Mouse (Mus musculus): ENCODE results near the gene Sppl2b. TPM values are rescaled to one million over a fixed set of nuclear protein-coding genes. Genes with fewer than 3 reads are reported as not detected.

Sppl2b gene
- polyA plus RNA-seq, 1 experiment, result 72.2 TPM

GRCm38 (mm10) chr10:80896581-80897485 is 41.8 kb downstream of the Sppl2b start:
- DNase-seq (ENCODE audit: extremely low spot score in 1 of 2, low spot score in 1 of 2), result no peak

DNA sequence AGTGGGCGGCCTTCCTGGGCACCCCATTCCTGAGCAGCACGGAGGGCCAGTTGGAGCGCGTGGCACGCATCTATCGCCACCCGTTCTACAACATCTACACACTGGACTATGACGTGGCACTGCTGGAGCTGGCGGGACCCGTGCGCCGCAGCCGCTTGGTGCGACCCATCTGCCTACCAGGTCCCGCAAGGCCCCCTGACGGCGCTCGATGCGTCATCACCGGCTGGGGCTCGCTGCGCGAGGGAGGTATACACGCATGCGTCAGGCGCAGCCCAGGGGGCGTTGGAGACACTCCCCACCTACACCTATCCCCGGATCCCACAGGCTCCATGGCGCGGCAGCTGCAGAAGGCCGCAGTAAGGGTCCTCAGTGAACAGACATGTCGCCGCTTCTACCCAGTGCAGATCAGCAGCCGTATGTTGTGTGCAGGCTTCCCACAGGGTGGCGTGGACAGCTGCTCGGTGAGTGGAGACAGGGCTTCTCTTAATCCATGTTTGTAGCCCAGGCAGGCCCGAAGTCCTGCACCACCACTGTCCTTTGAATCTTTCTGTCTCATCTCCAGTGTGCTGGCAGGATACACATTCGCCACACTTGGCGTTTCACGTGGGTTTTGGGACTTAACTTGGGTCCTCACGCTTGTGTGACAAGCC is 42.9 kb downstream of the Sppl2b start:
- DNase-seq (ENCODE audit: extremely low spot score in 1 of 2, low spot score in 1 of 2), result peak in 1 of 2 experiments; percentile 77

DNA sequence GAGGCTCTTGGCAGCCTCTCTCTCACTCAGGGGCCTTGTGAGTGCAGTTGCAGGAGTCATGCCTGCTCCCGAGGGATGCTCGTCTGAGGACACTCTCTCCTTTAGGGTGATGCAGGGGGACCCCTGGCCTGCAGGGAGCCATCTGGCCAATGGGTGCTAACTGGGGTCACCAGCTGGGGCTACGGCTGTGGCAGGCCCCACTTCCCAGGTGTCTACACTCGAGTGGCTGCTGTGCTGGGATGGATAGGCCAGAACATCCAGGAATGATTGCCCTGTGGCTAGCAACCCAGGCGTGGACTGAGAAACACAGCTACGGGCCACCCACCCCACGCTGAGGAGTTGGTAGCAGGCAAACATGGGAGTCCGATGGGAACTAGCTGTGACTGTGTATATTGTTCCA is 44.0 kb downstream of the Sppl2b start:
- no peak for DNase-seq (ENCODE audit: extremely low spot score in 1 of 2, low spot score in 1 of 2)

- DNase-seq (ENCODE audit: extremely low spot score in 1 of 2, low spot score in 1 of 2), result no peak
Measured at GRCm38 (mm10) chr10:80899591-80900317, 44.7 kb downstream of the Sppl2b start.

- peak; percentile 99 to 100 for DNase-seq (ENCODE audit: extremely low spot score in 1 of 2, low spot score in 1 of 2)
Measured at GRCm38 (mm10) chr10:80900318-80901247, 45.5 kb downstream of the Sppl2b start, which contains the start of gene Timm13. Gene Timm13, minus strand, starts transcription at chr10:80900969.

- DNase-seq (ENCODE audit: extremely low spot score in 1 of 2, low spot score in 1 of 2), result no peak
Measured at GRCm38 (mm10) chr10:80901409-80902272, 46.6 kb downstream of the Sppl2b start.

GRCm38 (mm10) chr10:80902273-80902940 is 47.3 kb downstream of the Sppl2b start:
- no peak for DNase-seq (ENCODE audit: extremely low spot score in 1 of 2, low spot score in 1 of 2)

DNA sequence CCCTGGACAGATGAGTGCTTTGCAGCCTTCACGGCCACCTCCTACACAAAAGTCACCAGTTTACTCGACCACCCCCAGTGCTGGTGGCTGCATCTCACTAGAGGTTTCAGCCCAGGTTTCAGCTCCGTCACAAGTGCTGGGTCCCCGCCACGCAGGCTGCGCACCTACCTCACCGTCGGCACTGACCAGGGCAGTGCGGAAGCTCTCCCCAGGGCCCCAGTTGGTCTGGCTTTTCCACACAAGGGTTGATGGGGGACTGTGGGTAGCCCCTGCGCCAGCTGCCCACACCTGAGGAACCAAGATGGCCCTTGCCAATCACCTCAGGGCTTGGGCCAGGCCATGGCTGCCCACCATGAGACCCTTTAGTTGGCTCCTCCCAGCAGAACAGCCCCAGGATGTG is 48.2 kb downstream of the Sppl2b start:
- DNase-seq (ENCODE audit: extremely low spot score in 1 of 2, low spot score in 1 of 2), result no peak

- no peak for DNase-seq (ENCODE audit: extremely low spot score in 1 of 2, low spot score in 1 of 2)
Measured at GRCm38 (mm10) chr10:80904004-80904693, 49.1 kb downstream of the Sppl2b start.

DNA sequence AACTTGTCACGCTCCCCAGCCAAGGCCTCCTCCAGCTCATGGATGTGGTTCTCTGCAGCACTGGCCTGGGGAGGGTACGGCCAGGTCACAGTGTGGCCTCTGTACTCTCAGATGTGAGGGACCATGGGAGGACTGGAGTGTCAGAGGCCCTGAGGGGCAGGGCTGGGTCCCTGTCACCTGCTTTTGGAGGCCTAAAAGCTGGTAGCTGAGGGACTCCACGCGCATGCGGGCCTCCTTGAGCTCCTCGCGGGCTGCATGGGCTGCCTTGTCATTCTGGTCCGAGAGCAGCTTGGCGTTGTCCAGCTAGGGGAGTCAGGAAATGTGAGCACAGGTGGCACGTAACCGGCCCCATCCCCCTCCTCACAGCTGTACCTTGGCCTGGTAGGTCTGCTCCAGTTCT is 49.6 kb downstream of the Sppl2b start:
- DNase-seq (ENCODE audit: extremely low spot score in 1 of 2, low spot score in 1 of 2), result no peak

DNA sequence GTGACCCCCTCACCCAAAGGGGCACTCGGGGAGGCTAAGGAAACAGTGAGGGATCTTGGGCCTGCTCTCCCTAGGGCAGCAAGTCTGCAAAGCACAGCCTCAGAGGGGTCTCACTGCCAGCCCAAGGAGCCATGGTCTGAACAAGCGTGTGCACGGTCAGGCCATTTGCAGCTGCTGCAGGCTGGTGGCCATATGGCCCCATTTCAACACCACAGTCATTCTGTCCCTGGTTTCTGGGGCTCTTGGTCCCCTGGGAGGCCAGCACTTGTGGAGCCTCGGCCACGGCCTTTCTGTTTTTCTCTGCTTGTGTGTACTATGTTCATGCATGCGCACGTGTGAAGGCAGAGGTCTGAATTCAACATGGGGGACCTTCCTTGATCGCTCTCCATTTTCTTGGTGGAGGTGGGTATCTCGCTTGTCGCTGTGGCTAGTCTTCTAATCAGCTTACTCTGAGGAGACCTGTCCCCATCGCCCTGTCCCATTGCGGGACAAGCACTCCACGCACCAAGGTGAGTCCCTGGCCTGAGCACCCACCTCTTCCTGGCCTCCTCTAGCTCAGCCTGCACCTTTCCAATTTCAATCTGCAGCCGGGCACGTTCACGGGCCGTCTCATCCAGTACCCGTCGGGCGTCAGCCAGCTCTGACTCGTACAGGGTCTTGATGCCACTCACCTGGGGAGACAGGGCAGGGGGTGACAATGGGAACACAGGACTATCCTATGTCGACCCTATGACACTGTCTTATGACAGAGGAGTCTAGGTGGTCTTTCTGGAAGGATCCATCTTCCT is 54.5 kb downstream of the Sppl2b start:
- no peak for DNase-seq (ENCODE audit: extremely low spot score in 1 of 2, low spot score in 1 of 2)

DNA sequence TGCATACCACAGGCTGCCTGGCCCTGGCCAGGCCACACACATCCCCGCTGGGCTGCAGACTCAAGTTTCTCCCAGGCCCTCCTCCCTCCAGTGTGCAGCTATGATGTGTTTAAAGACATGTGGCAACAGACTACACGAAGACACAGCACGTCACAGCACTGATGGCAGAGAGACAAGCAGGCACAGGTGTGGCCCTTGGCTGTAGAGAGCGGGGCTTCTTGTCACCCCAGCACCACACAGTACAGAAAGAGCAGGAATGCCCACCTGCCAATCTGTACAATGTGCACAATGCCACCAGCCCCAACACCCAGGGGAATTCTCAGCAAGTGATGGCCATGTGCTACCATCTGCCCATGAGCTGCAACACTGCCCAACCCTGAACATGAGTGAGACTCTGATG is 56.3 kb downstream of the Sppl2b start:
- no peak for DNase-seq (ENCODE audit: extremely low spot score in 1 of 2, low spot score in 1 of 2)

DNA sequence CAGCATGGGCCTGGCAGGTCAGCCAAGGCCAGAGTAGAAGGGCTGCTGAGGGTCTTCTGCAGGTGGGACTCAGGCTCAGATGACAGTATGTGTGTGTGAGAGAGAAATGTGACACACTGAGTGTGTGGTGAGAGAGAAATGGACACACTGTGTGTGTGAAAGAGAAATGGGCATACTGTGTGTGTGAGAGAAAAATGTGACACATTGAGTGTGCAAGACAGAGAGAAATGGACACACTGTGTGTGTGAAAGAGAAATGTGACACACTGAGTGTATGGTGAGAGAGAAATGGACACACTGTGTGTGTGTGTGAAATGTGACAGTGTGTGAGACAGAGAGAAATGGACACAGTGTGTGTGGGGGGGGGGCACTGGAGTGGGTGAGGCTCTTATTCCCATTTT is 56.8 kb downstream of the Sppl2b start:
- DNase-seq (ENCODE audit: extremely low spot score in 1 of 2, low spot score in 1 of 2), result no peak

GRCm38 (mm10) chr10:80913364-80914011 is 58.4 kb downstream of the Sppl2b start:
- DNase-seq (ENCODE audit: extremely low spot score in 1 of 2, low spot score in 1 of 2), result no peak

DNA sequence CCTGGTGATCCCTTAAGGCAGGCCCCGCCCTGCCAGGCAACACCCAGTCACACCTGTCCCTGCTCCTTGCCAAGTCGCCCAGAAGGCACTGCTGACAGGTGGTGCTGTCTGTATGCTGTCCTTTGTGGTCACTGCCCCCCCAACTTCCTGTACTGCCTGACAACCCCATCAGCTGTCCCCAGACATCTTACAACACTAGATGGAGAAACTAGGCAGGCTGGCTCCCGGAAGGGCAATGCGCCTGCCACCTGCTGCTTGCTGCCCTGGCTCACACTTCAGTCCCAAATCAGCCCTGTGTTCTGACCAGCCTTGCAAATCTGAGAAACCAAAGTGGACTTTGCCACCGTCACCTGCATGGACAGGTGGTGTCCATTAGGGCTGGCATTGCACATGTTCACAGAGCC is 59.2 kb downstream of the Sppl2b start:
- no peak for DNase-seq (ENCODE audit: extremely low spot score in 1 of 2, low spot score in 1 of 2)

DNA sequence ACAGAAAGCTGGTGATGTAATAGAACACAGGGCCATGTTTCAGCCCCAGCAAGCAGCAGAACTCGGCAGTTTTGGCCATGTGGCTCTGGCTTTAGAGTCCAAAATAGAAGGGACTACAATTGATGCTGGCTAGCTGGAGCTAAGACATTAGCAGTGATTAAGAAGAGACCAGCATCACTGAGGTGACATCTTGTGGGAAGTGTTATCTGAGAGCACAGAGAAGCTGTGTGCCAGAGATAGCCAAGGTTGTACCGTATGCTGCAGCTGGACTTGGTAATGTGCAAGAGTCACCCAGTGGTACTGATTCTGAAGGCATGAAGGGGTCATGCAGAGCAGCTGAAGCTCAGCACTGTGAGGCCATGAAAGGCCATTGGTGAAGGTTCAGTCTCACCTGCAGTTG is 60.2 kb downstream of the Sppl2b start:
- DNase-seq (ENCODE audit: extremely low spot score in 1 of 2, low spot score in 1 of 2), result no peak

DNA sequence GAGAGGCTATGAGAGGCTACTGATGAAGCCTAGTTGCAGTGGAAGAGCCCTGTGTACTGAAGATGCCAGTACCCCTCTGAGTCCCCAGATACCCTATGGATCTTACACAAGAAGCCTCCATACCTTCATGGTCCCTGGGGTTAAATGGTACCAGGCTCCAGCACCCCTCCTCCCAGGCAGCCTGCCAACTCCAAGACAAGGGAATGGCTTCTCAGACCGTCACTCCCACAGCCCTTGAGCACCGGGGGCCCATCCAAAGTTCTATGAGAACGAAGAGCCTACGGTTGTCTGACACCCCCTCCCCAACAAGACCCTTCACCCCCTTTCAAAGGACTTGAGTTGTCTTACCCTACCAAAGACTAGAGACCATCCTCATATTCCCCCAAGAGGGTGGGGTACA is 60.7 kb downstream of the Sppl2b start:
- DNase-seq (ENCODE audit: extremely low spot score in 1 of 2, low spot score in 1 of 2), result no peak

Measured in frontal cortex, adult 2 months (tissue).